Mouse (Mus musculus) cortical plate, adult 2 months (tissue): ENCODE measurements around the gene Gm17359.

Experiments
- CTCF ChIP-seq: fragments of 200-500 bp; IDR thresholded peaks from 2 replicates; pipeline ENCODE4 v1.5.1; 2011; ENCODE audit warnings: mild to moderate bottlenecking, control low read depth, low read length; ENCODE audit not compliant: insufficient read depth; ENCODE audit errors: extremely low read depth
- POLR2A ChIP-seq: fragments of 200-500 bp; IDR thresholded peaks from 2 replicates; pipeline ENCODE4 v1.6.1; 2011; ENCODE audit warnings: mild to moderate bottlenecking, low read length, control low read depth; ENCODE audit not compliant: insufficient read depth; ENCODE audit errors: extremely low read depth

DNA sequence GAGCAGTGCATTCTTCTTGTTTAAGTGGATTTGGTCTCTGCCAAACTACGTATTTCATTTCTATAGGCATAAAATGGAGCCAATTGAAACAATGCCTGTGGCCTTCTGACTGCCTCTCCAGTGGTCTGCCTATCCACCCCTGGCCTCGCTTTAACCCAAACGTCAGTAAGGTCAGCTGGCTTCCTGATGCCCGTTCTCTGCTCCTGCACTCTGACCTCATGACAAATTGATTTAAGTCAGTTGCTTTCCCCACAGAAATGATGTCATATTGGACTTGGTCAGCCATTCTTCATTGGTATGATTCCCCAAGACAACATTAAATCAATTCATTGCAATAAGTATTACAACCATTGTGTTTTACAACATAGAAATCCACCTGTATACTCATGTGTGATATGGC is 72.1 kb downstream of the Gm17359 start:
- TF ChIP-seq POLR2A (no peak), CTCF (no peak)
